Mouse (Mus musculus): ENCODE data around the gene Rab26. TPM values are rescaled to one million over a fixed set of nuclear protein-coding genes. Genes with fewer than 3 reads are reported as not detected.

Rab26 gene
- polyA plus RNA-seq, 1 experiment from 2014 or later: 2.4 TPM

- Histone ChIP-seq H3K36me3 (ENCODE audit: control insufficient read depth, insufficient read depth, low read length) (peaks cover 27% of the 10 kb centered on the region), H3K4me2 (no peak overlapping the region), H3K9ac (ENCODE audit: low read depth, low read length) (no peak overlapping the region), H3K27ac (ENCODE audit: low read depth, low read length) (no peak overlapping the region), H3K4me3 (ENCODE audit: low read depth, low read length) (no peak overlapping the region), H3K4me1 (replicated peaks; ENCODE audit: control insufficient read depth, insufficient read depth, low read length) (peaks cover 10% of the 10 kb centered on the region), H3K9me3 (ENCODE audit: control insufficient read depth, low read length) (no peaks in the 10 kb centered on the region), H3K27me3 (replicated peaks; ENCODE audit: control insufficient read depth, insufficient read depth, low read length) (no peaks in the 10 kb centered on the region)
- WGBS: 75% methylated on average over 12 of the region's 12 CpGs
- DNase-seq (ENCODE audit: low spot score) (no peak), ATAC-seq (replicated peaks; ENCODE audit: low FRiP score) (no peak)
Observed at GRCm38 (mm10) chr17:24507806-24508460, 26.1 kb downstream of the Rab26 start.

- ATAC-seq (replicated peaks; ENCODE audit: low FRiP score) (peak; percentile 29; the same call in 1 of the 2 replicates), DNase-seq (ENCODE audit: low spot score) (no peak)
- Histone ChIP-seq H3K4me3 (ENCODE audit: low read depth, low read length) (peak overlapping the region; percentile 30; the same call in 1 of the 2 replicates), H3K4me2 (peak overlapping the region; percentile 56), H3K36me3 (ENCODE audit: control insufficient read depth, insufficient read depth, low read length) (peaks cover 27% of the 10 kb centered on the region), H3K27ac (ENCODE audit: low read depth, low read length) (no peak overlapping the region), H3K27me3 (replicated peaks; ENCODE audit: control insufficient read depth, insufficient read depth, low read length) (no peaks in the 10 kb centered on the region), H3K9me3 (ENCODE audit: control insufficient read depth, low read length) (no peaks in the 10 kb centered on the region), H3K9ac (ENCODE audit: low read depth, low read length) (no peak overlapping the region), H3K4me1 (replicated peaks; ENCODE audit: control insufficient read depth, insufficient read depth, low read length) (peaks cover 10% of the 10 kb centered on the region)
- 52% methylated on average over 17 of the region's 19 CpGs for WGBS
Observed at GRCm38 (mm10) chr17:24507129-24507664, 26.8 kb downstream of the Rab26 start.

GRCm38 (mm10) chr17:24506332-24507070 lies 27.5 kb downstream of the Rab26 start:
- no peak overlapping the region for H3K27ac ChIP-seq (ENCODE audit: low read depth, low read length)
- no peaks in the 10 kb centered on the region for H3K9me3 ChIP-seq (ENCODE audit: control insufficient read depth, low read length)
- ATAC-seq (replicated peaks; ENCODE audit: low FRiP score) (peak; percentile 23; the same call in 1 of the 2 replicates), DNase-seq (ENCODE audit: low spot score) (peak; percentile 47)
- peaks cover 10% of the 10 kb centered on the region for H3K4me1 ChIP-seq (replicated peaks; ENCODE audit: control insufficient read depth, insufficient read depth, low read length)
- peak overlapping the region; percentile 30 for H3K4me3 ChIP-seq (ENCODE audit: low read depth, low read length)
- peak overlapping the region; percentile 56 for H3K4me2 ChIP-seq
- H3K9ac ChIP-seq (ENCODE audit: low read depth, low read length): peak overlapping the region; percentile 17; the same call in 1 of the 2 replicates
- no peaks in the 10 kb centered on the region for H3K27me3 ChIP-seq (replicated peaks; ENCODE audit: control insufficient read depth, insufficient read depth, low read length)
- H3K36me3 ChIP-seq (ENCODE audit: control insufficient read depth, insufficient read depth, low read length): peaks cover 20% of the 10 kb centered on the region
- WGBS: 31% methylated on average over 36 of the region's 36 CpGs

- DNase-seq (ENCODE audit: low spot score): no peak
- H3K4me2 ChIP-seq: no peak overlapping the region
- H3K36me3 ChIP-seq (ENCODE audit: control insufficient read depth, insufficient read depth, low read length): peaks cover 14% of the 10 kb centered on the region
- H3K9me3 ChIP-seq (ENCODE audit: control insufficient read depth, low read length): no peaks in the 10 kb centered on the region
- no peak overlapping the region for H3K4me3 ChIP-seq (ENCODE audit: low read depth, low read length)
- ATAC-seq (replicated peaks; ENCODE audit: low FRiP score): no peak
- peaks cover 10% of the 10 kb centered on the region for H3K4me1 ChIP-seq (replicated peaks; ENCODE audit: control insufficient read depth, insufficient read depth, low read length)
- no peak overlapping the region for H3K9ac ChIP-seq (ENCODE audit: low read depth, low read length)
- WGBS: 90% methylated on average over 30 of the region's 30 CpGs
- no peaks in the 10 kb centered on the region for H3K27me3 ChIP-seq (replicated peaks; ENCODE audit: control insufficient read depth, insufficient read depth, low read length)
- no peak overlapping the region for H3K27ac ChIP-seq (ENCODE audit: low read depth, low read length)
Observed at GRCm38 (mm10) chr17:24505286-24505955, 28.6 kb downstream of the Rab26 start.

GRCm38 (mm10) chr17:24504085-24504484 lies 29.9 kb downstream of the Rab26 start:
- Histone ChIP-seq H3K4me3 (ENCODE audit: low read depth, low read length) (no peak overlapping the region), H3K27me3 (replicated peaks; ENCODE audit: control insufficient read depth, insufficient read depth, low read length) (no peaks in the 10 kb centered on the region)
- 93% methylated on average over 10 of the region's 10 CpGs for WGBS

GRCm38 (mm10) chr17:24502208-24502607 lies 31.8 kb downstream of the Rab26 start:
- no peak overlapping the region for H3K4me2 ChIP-seq
- DNase-seq (ENCODE audit: low spot score) (no peak), ATAC-seq (replicated peaks; ENCODE audit: low FRiP score) (no peak)
- H3K4me1 ChIP-seq (replicated peaks; ENCODE audit: control insufficient read depth, insufficient read depth, low read length): peaks cover 7% of the 10 kb centered on the region
- H3K36me3 ChIP-seq (ENCODE audit: control insufficient read depth, insufficient read depth, low read length): no peaks in the 10 kb centered on the region
- no peak overlapping the region for H3K27ac ChIP-seq (ENCODE audit: low read depth, low read length)
- 38% methylated on average over 11 of the region's 11 CpGs for WGBS
- no peak overlapping the region; the same call in 1 of the 2 replicates for H3K9ac ChIP-seq (ENCODE audit: low read depth, low read length)
- H3K4me3 ChIP-seq (ENCODE audit: low read depth, low read length): no peak overlapping the region
- H3K27me3 ChIP-seq (replicated peaks; ENCODE audit: control insufficient read depth, insufficient read depth, low read length): no peaks in the 10 kb centered on the region
- no peaks in the 10 kb centered on the region for H3K9me3 ChIP-seq (ENCODE audit: control insufficient read depth, low read length)

More at GRCm38 (mm10) chr17:24504085-24504484, 29.9 kb downstream of the Rab26 start:
- H3K27ac ChIP-seq (ENCODE audit: low read depth, low read length): no peak overlapping the region
- no peaks in the 10 kb centered on the region for H3K9me3 ChIP-seq (ENCODE audit: control insufficient read depth, low read length)
- no peak for ATAC-seq (replicated peaks; ENCODE audit: low FRiP score)
- H3K9ac ChIP-seq (ENCODE audit: low read depth, low read length): no peak overlapping the region
- H3K4me2 ChIP-seq: no peak overlapping the region
- peaks cover 10% of the 10 kb centered on the region for H3K4me1 ChIP-seq (replicated peaks; ENCODE audit: control insufficient read depth, insufficient read depth, low read length)
- H3K36me3 ChIP-seq (ENCODE audit: control insufficient read depth, insufficient read depth, low read length): peaks cover 1% of the 10 kb centered on the region
- no peak for DNase-seq (ENCODE audit: low spot score)

- no peaks in the 10 kb centered on the region for H3K4me1 ChIP-seq (replicated peaks; ENCODE audit: control insufficient read depth, insufficient read depth, low read length)
- ATAC-seq (replicated peaks; ENCODE audit: low FRiP score): no peak
- 65% methylated on average over 1 of the region's 1 CpGs for WGBS
Observed at GRCm38 (mm10) chr17:24496026-24496425, 38.0 kb downstream of the Rab26 start.

GRCm38 (mm10) chr17:24495443-24495842 lies 38.6 kb downstream of the Rab26 start:
- H3K4me2 ChIP-seq: no peak overlapping the region
- H3K27me3 ChIP-seq (replicated peaks; ENCODE audit: control insufficient read depth, insufficient read depth, low read length): peaks cover 1% of the 10 kb centered on the region
- no peak overlapping the region for H3K9ac ChIP-seq (ENCODE audit: low read depth, low read length)
- no peaks in the 10 kb centered on the region for H3K4me1 ChIP-seq (replicated peaks; ENCODE audit: control insufficient read depth, insufficient read depth, low read length)
- no peak for ATAC-seq (replicated peaks; ENCODE audit: low FRiP score)
- no peaks in the 10 kb centered on the region for H3K9me3 ChIP-seq (ENCODE audit: control insufficient read depth, low read length)
- no peak overlapping the region for H3K27ac ChIP-seq (ENCODE audit: low read depth, low read length)
- H3K4me3 ChIP-seq (ENCODE audit: low read depth, low read length): no peak overlapping the region
- no peaks in the 10 kb centered on the region for H3K36me3 ChIP-seq (ENCODE audit: control insufficient read depth, insufficient read depth, low read length)
- WGBS: 75% methylated on average over 3 of the region's 3 CpGs
- no peak for DNase-seq (ENCODE audit: low spot score)

More at GRCm38 (mm10) chr17:24496026-24496425, 38.0 kb downstream of the Rab26 start:
- DNase-seq (ENCODE audit: low spot score): no peak
- Histone ChIP-seq H3K4me2 (no peak overlapping the region), H3K9ac (ENCODE audit: low read depth, low read length) (no peak overlapping the region), H3K9me3 (ENCODE audit: control insufficient read depth, low read length) (no peaks in the 10 kb centered on the region), H3K27me3 (replicated peaks; ENCODE audit: control insufficient read depth, insufficient read depth, low read length) (no peaks in the 10 kb centered on the region), H3K4me3 (ENCODE audit: low read depth, low read length) (no peak overlapping the region), H3K27ac (ENCODE audit: low read depth, low read length) (no peak overlapping the region), H3K36me3 (ENCODE audit: control insufficient read depth, insufficient read depth, low read length) (no peaks in the 10 kb centered on the region)
